Mouse (Mus musculus): Measurements from ENCODE around the gene Eif4e1b.

- TF ChIP-seq CTCF (IDR thresholded peaks at IDR 0.05; ENCODE audit: low read depth, low read length) = no peak
- no peak for TF ChIP-seq POLR2A (IDR thresholded peaks at IDR 0.05; ENCODE audit: extremely low read depth, insufficient read depth, low read length)
Observed at GRCm38 (mm10) chr13:54837061-54837460, 53.3 kb downstream of the Eif4e1b start.

Data from liver, adult 2 months (tissue).